Mouse (Mus musculus) intestine, postnatal 0 days (tissue): ENCODE data around the gene Cbx1. TPM values are rescaled to one million over a fixed set of nuclear protein-coding genes. Genes with fewer than 3 reads are reported as not detected.
"Not testable (repeated sequence)": the region's sequence is repeated elsewhere in the genome, so short reads cannot be mapped to it uniquely, and the experiment has no call there.

Experiments used
- ATAC-seq: fragments of 200-750 bp; cut with Nextera tagmentation; 2 replicates; pipeline ENCODE4 v1.8.0; 2017; ENCODE audit warnings: mild to moderate bottlenecking, moderate TSS enrichment, moderate library complexity
- H3K27ac ChIP-seq: fragments of 300-500 bp; sonication (generic); 2 replicates; pipeline ENCODE4 v1.5.1; 2014; ENCODE audit warnings: mild to moderate bottlenecking, low read depth, low read length, moderate library complexity
- H3K27me3 ChIP-seq: fragments of 300-500 bp; sonication (generic); replicated peaks from 2 replicates; pipeline ENCODE4 v1.6.1; 2014; ENCODE audit warnings: low read length, mixed read lengths; ENCODE audit not compliant: control insufficient read depth, insufficient read depth
- H3K36me3 ChIP-seq: fragments of 300-500 bp; sonication (generic); 2 replicates; pipeline ENCODE4 v1.6.1; 2014; ENCODE audit warnings: mild to moderate bottlenecking, moderate library complexity; ENCODE audit not compliant: control insufficient read depth, insufficient read depth
- H3K4me1 ChIP-seq: fragments of 300-500 bp; sonication (generic); replicated peaks from 2 replicates; pipeline ENCODE4 v1.6.1; 2014; ENCODE audit warnings: antibody characterized with exemption, low read length, mixed read lengths; ENCODE audit not compliant: control insufficient read depth, insufficient read depth
- H3K4me2 ChIP-seq: fragments of 300-500 bp; sonication (generic); replicated peaks from 2 replicates; pipeline ENCODE4 v1.6.1; 2014; ENCODE audit warnings: low read depth, mild to moderate bottlenecking, moderate library complexity
- H3K4me3 ChIP-seq: fragments of 300-500 bp; sonication (generic); 2 replicates; pipeline ENCODE4 v1.5.1; 2014; ENCODE audit warnings: low read depth, low read length
- H3K9ac ChIP-seq: fragments of 300-500 bp; sonication (generic); 2 replicates; pipeline ENCODE4 v1.6.1; 2014; ENCODE audit warnings: mild to moderate bottlenecking, low read depth, low read length
- H3K9me3 ChIP-seq: fragments of 300-500 bp; sonication (generic); 2 replicates; pipeline ENCODE4 v1.6.1; 2016; ENCODE audit warnings: mixed run types; ENCODE audit not compliant: control insufficient read depth
- CTCF ChIP-seq: sonication (generic); IDR thresholded peaks from 2 replicates; pipeline ENCODE4 v1.5.1; 2016; ENCODE audit warnings: low read depth, mild to moderate bottlenecking, control low read depth, antibody characterized with exemption, moderate library complexity
- WGBS: fragments of 180-500 bp; shearing (Covaris S2); extraction: QIAGEN DNeasy Blood & Tissue Kit; methylation state at CpG from one replicate; pipeline ENCODE4 v1.1.7; 2014; 5-methylcytosine and 5-hydroxymethylcytosine counted together
- microRNA counts: library from miRNA; unstranded; fragments of <30 nt; microRNA quantifications from one replicate; lab custom pipeline; 2016
- microRNA-seq: library from miRNA; unstranded; fragments of <30 nt; microRNA quantifications from one replicate; pipeline ENCODE4, GENCODE M21; 2016
- polyA plus RNA-seq: library from polyadenylated mRNA; unstranded; fragments of >200 nt; fragmentation: Nextera tagmentation; extraction: Ambion mirVana; gene quantifications from 2 replicates; pipeline ENCODE4 v1.2.1, GENCODE M21; 2015

Cbx1 gene
- polyA plus RNA-seq, 1 experiment from 2014 or later, result 39.3 TPM

- Histone ChIP-seq H3K36me3 (no peaks in the 10 kb centered on the region), H3K27me3 (peaks cover 3% of the 10 kb centered on the region; the same call in 1 of the 2 replicates), H3K4me2 (no peak overlapping the region), H3K9me3 (no peaks in the 10 kb centered on the region), H3K9ac (no peak overlapping the region), H3K27ac (no peak overlapping the region), H3K4me3 (no peak overlapping the region), H3K4me1 (no peaks in the 10 kb centered on the region)
- TF ChIP-seq CTCF, result no peak
- WGBS, result 38% methylated on average over 3 of the region's 3 CpGs
- no peak for ATAC-seq
These were observed 58.3 kb downstream of the Cbx1 start for GRCm38 (mm10) chr11:96847240-96847639.

GRCm38 (mm10) chr11:96848694-96849093, 59.8 kb downstream of the Cbx1 start:
- WGBS, result 80% methylated on average over 9 of the region's 9 CpGs
- no peak for ATAC-seq
- Histone ChIP-seq H3K9ac (no peak overlapping the region), H3K9me3 (no peaks in the 10 kb centered on the region), H3K4me2 (no peak overlapping the region), H3K36me3 (no peaks in the 10 kb centered on the region), H3K4me1 (no peaks in the 10 kb centered on the region), H3K27me3 (peaks cover 3% of the 10 kb centered on the region; the same call in 1 of the 2 replicates), H3K27ac (no peak overlapping the region), H3K4me3 (no peak overlapping the region)
- no peak for TF ChIP-seq CTCF

DNA sequence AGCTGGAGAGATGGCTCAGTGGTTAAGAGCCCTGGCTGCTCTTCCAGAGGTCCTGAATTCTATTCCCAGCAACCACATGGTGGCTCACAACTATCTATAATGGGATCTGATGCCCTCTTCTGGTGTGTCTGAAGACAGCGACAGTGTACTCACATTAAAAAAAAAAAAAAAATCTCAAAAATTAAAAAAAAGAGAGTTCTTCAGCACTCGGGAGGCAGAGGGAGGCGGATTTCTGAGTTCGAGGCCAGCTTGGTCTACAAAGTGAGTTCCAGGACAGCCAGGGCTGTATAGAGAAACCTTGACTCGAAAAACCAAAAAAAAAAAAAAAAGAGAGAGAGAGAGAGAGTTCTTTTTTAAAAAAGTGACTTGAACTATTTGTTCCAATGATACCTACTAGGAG, 60.2 kb downstream of the Cbx1 start:
- WGBS, result 67% methylated on average over 5 of the region's 5 CpGs
- H3K27ac ChIP-seq, H3K4me1 ChIP-seq, ATAC-seq, H3K9me3 ChIP-seq, H3K27me3 ChIP-seq, H3K36me3 ChIP-seq, H3K9ac ChIP-seq: not testable (repeated sequence)
- peak overlapping the region; percentile 91 for H3K4me2 ChIP-seq
- peak overlapping the region; percentile 58 for H3K4me3 ChIP-seq

DNA sequence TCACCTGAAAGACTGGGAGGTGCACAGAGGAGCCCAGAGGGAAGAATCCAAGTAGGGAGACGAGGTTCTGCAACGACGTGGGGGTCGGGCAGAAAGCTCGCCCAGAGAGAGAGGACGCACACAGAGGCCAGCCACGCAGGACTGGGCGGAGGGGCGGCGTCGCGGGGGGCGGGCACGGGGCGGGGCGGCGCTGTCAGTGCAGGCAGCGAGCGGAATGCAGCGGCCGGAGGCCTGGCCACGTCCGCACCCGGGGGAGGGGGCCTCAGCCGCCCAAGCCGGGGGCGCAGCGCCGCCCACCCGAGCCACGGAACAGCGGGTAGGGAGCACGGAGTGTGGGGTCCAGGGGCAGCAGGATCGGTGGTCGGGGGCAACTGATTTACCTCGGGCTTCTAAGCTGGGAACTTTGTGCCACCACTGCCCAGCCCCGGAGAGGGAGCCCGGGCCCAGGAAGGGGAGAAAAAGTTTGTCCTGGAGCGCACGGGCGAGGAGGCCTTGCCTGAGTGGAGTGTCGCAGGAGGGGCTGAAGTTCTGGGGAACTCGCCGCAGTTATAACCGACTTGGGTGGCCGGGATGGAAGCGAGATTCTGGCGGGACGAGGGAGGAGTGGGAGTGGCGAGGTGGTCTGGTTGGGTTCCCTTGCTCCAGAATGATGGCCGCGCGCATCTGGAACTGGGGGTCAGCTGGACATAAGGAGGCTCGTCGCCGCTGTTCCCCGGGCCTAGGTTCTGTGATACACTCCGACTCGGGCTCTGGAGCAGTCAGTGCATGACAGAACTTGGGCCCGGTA, 60.9 kb downstream of the Cbx1 start, which contains the start of gene Copz2:
Gene Copz2 (plus strand): TSS at position 190 of the 787 bp plus-strand sequence.
- Histone ChIP-seq H3K36me3 (no peaks in the 10 kb centered on the region), H3K27me3 (peaks cover 3% of the 10 kb centered on the region; the same call in 1 of the 2 replicates), H3K4me3 (peak within 1 kb of the TSS; percentile 58), H3K9me3 (no peaks in the 10 kb centered on the region), H3K4me1 (no peaks in the 10 kb centered on the region), H3K9ac (peak within 1 kb of the TSS; percentile 51), H3K4me2 (peak within 1 kb of the TSS; percentile 91), H3K27ac (no peak within 1 kb of the TSS)
- WGBS, result 1% methylated on average over 60 of the region's 60 CpGs
- ATAC-seq, result peak; percentile 43
- TF ChIP-seq CTCF, result no peak

- no peak for ATAC-seq
- H3K9me3 ChIP-seq, result no peaks in the 10 kb centered on the region
- TF ChIP-seq CTCF, result no peak
- H3K4me1 ChIP-seq, result no peaks in the 10 kb centered on the region
- H3K4me3 ChIP-seq, result no peak overlapping the region
- H3K27me3 ChIP-seq, result no peaks in the 10 kb centered on the region
- no peaks in the 10 kb centered on the region for H3K36me3 ChIP-seq
- H3K27ac ChIP-seq, result no peak overlapping the region
- H3K4me2 ChIP-seq, result no peak overlapping the region
- H3K9ac ChIP-seq, result no peak overlapping the region
- 54% methylated on average over 5 of the region's 5 CpGs for WGBS
These were observed 68.5 kb downstream of the Cbx1 start for GRCm38 (mm10) chr11:96857446-96857845.

MicroRNAs within 50 kb of the gene (microRNA counts, 519-probe panel; counts per million panel counts)
- 4,860 counts per million, percentile 82 among the panel's probes with 10 or more counts for microRNA mmu-miR-152 (lab: Ali Mortazavi, UCI)

Small RNAs within 50 kb of the gene (microRNA-seq; reads per million reads assigned to microRNA genes)
- 179 reads per million, percentile 55 among the genes with 10 or more reads in this experiment for gene Mir152

Other genes with a start within 250 kb of the Cbx1 start
- 12.0 and 15.0 TPM in 2 replicates for gene Snx11, start 11.6 kb upstream of the Cbx1 start, polyA plus RNA-seq
- 31.6 and 35.0 TPM in 2 replicates for gene Nfe2l1, start 40.8 kb downstream of the Cbx1 start, polyA plus RNA-seq
- 46.8 and 47.6 TPM in 2 replicates for gene Copz2, start 60.7 kb downstream of the Cbx1 start, polyA plus RNA-seq
- gene Cdk5rap3, start 127.4 kb downstream of the Cbx1 start, polyA plus RNA-seq, result 64.1 and 68.9 TPM in 2 replicates
- 138 and 141 TPM in 2 replicates for gene Prr15l, start 139.0 kb downstream of the Cbx1 start, polyA plus RNA-seq
- gene Pnpo, start 154.9 kb downstream of the Cbx1 start, polyA plus RNA-seq, result 145 and 158 TPM in 2 replicates
- 7.7 and 8.2 TPM in 2 replicates for gene Sp2, start 193.8 kb downstream of the Cbx1 start, polyA plus RNA-seq
- 0.04 TPM in 1 of 2 replicates, not detected in the other for gene Sp6, start 224.3 kb downstream of the Cbx1 start, polyA plus RNA-seq
- 24.1 and 24.5 TPM in 2 replicates for gene Scrn2, start 240.8 kb downstream of the Cbx1 start, polyA plus RNA-seq